Mouse (Mus musculus) layer of hippocampus, adult 11-12 months (tissue): ENCODE results near the gene Zfp819.

Experiments used
- DNase-seq: peaks from one replicate; pipeline ENCODE4 v3.0.0; 2022; ENCODE audit warnings: low spot score

The Zfp819 gene

DNA sequence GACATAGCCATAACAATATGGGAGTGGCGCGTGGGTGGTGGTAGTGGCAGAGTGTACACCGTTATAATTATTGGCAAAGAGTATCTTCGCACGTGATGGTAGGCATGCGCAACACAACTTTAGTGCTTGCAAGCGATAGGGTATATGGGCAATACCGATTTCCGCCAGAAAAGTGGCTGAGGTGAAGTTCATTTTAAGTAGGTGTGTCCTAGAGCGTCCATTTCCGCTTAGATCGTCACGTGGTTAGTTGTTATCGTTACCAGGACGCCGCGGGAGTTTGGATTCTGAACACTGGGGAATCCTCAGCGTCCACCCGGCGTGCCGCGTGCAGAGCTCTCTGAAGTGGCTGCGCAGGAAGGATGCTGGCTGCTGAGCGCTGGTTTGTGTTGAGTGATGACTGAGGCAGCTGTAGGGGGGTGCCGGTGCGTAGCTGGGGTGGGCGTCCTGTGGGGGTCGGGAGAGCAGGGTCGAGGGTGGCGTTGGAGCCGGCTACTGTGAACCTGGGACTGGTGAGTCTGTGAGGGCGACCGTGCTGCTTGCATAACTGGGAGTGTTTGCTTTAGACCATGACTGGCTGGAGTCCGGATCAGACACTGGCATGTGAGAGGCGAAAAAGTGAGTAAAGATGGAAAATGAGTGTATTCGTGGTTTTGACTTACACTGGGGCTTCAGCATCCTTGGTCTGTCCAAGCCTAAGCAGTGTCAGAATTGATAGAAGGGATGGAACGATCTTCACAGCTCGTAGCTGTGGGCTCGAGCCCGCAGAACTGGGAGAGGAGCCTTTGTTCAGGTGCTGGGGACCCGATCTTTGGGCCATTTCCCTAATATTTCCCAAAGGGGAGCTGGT lies at the start of gene Zfp819:
Zfp819 (plus strand) TSS at position 274 of the 847 bp plus-strand sequence.
- peak; percentile 70 for DNase-seq

DNA sequence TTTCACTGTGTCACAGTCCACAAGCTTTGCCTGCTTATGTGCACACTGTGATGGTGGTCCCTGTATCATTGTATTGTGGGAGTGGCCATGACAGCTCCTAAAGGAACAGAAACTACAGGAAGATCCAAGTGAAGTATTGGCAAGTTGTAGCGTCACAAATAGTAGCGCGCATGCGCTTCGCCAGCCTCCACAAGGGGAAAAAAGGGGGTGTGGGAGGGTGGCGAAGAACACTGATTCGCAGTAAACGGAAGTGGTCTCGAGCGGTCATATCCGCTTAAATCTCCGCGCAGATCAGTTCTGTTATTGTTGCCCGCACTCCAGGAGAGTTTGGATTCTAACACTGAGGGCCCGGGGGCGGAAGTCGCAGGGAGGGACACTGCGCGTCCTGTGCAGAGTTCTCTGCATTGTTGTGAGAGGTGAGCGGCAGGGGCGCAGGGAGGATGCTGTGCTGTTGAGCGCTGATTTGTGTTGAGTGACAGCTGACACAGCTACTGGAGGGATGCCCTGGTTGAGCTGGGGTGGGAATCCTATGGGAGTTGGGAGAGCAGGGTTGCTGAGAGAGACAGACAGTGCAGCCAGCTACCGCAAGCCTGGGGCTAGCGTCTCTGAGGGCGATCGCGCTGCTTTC lies 44.8 kb upstream of the Zfp819 start, which contains the start of gene Zfp658:
Zfp658 (plus strand) TSS at position 251 of the 628 bp plus-strand sequence.
- peak; percentile 91 for DNase-seq

DNA sequence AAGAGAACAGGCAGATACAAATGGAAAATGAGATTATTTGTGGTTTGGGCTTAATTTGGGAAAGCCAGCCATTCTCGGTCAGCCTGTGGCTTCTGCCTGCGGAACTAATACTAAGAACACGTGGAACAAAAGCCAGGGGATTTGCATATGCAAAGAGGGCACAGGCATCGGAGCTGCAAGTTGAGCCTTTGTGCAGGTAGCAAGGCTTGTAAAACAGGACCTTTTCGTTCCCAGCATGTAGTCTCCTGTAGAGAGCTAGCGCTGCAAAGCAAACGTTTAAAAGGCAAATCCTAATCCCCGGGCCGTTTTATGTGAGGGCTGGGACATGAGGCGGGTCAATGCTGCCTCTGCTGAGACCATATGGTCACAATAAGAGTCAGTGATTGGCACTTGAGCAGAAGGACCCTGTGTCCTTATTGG lies 44.3 kb upstream of the Zfp819 start:
- no peak for DNase-seq

DNA sequence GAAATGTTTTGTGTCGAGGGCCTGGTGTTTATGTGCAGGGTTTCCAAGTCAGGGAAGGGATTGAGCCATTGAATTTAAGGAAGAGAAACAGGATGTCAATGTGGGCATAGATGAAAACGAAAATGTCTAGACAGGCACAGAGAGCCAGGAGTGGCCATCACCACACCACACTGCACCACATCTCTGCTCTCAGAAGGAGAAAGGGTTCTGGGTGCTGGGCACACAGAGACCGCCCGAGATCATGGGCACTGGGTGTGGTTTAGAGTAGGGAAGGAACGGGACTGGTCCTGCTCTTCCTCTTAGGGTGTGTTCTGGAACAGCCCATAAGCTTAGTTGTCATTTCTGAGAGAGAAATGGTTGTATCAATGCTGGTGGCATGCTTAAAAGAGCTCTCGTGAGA lies 43.7 kb upstream of the Zfp819 start:
- DNase-seq, result no peak

DNA sequence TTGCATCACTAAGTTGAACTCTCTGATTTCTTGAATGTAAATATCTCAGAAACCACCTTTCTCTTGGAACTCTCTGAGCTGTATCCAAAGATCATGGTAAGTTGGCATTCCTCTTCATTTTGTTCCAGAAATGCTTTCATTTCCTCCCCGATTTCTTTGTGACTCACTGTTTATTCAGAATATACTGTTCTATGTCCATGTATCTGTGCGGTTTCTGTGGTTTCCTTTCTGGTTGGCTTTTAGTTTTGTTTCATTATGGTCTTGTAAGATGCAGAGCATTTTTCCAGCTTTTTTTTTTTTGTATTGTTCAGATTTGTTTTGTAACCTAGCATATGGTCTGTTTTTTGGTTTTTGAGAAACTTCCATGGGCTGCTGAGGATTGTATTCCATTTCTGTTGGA lies 35.8 kb upstream of the Zfp819 start:
- DNase-seq, result no peak

DNA sequence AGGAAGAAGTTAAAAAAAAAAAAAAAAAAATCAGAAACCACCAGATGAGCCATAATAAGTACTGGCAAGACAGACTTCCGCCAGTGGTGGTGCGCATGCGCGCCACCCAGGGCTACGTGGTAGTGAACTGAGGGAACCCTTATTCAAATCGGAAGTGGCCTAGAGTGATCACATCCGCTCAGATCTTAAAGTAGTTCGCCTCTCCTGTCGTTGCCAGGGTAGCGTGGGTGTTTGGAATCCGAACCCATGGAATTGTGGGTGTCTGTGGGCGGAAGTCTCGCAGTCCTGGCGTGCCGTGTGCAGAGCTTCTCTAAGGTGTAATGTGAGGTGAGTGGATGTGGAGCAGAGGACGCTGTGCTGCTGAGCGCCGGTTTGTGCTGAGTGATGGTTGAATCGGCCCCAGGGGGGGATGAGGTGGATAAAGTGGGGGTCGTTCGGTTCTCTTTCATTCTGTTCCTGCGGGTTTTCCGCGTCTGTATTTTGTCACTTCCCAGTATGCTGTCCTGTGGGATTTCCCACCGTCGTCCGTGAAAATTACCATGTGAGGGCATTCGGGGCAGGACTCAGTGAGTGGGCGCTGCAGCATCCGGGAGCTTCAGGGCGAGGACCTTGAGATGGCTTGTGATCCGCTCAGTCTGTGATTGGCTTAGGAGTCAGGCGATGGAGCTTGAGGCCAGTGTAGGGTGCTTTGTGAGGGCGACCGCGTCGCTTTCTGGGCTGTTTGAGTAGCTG lies 27.4 kb upstream of the Zfp819 start, which contains the start of gene Zfp719:
Zfp719 (plus strand) TSS at position 171 of the 732 bp plus-strand sequence.
- peak; percentile 94 for DNase-seq

DNA sequence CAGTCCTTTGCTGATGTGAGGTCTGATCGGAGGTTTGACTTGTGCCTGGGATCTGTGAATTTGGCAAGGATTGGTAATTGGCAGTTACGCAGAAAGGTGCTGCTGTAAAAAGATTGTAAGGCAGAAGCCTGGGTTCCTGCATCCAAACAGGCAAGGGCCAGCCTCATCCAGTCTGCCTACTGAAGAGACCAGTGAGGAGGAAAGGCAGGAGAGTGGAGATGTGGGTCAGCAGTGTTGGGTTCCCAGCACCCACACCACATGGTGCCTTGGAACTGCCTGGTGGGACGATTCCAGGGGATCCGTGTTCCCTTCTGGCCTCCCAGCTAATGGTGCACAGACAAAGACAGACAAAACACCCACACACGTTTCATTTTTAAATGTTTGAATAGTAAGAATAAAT lies 26.4 kb upstream of the Zfp819 start:
- DNase-seq, result peak; percentile 26

DNA sequence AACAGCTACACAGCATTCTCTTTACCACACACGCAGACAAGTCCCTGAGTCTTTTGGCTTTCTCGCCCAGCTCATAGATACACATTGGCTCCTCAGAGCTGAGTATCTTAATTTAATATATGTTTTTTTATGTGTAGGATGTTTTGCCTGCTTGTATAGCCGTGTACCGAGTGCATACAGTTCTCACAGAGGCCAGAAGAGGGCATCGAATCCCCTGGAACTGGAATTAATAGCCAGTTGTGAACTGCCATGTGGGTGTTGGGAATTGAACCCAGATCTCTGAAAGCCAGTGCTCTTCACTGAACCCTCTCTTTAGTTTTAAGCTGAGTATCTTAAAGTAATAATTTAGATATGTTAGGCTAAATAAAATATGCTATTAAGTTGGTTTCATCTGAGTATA lies 22.2 kb upstream of the Zfp819 start:
- DNase-seq, result no peak

DNA sequence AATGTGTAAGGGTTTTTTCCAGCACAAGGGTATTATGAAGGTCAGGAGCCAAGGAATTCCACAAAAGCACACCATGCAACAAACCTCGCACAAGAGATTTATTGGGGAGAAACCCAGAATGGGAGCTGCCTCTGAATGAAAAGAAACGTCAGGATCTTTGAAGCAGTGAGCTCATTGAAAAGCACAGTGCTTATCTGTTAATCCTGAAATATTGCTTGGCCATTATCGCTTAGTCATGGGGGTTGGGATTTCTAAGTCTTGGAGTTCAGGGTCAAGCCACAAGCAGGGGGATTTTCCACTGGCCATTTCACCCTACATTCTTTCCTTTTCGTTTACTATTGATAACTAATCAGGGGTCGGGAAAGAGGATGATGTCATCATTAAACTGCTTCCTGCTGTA lies 5.1 kb upstream of the Zfp819 start:
- DNase-seq, result no peak

DNA sequence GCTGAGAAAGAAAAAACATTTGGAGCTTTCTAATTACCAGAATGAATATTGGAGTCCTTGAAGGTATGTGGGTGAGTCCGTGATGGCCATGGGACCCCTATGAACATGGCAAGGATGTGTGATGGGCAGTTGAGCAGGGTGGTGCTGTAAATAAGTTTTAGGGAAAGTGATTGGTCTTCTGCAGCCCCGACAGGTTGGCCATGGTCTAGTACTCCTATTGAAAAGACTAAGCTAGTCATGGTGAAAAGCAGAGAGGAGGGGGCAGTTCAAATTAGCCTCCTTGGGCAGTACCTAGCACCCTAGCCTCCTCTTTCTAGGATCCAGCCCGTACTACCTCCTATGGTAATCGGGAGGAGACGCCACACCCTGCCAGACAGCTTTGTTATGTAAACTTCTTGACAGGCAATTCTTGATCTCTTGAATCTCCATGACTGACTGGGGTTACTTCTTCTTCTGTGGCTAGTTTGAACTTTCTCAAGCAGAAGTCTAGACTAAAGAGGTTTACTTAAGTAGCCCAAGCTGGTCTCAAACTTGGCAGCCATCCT lies 846 bp downstream of the Zfp819 start:
- DNase-seq, result no peak

DNA sequence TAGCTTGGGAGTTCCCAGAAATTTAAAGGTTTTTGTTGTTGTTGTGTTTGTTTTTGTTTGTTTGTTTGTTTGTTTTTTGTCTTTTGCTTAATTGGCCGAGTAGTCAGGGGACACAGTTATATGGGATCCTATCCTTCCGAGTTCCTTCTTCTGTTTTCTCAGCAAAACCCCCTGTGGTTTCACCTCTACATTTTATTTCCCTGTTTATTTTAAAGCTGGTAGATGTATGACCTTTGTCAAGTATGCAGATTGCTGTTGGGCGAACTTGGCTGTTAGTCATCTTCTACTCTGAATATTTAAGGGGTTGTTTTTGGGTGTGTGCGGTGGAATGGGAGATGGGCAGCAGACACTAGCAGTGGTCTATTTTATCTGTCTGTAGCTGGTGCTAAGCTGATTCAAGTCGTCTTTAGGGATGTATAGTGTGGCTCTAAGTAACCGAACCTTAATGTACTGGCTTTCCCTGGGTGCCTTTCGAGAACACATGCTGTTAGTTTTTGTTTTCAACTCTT lies 1.4 kb downstream of the Zfp819 start:
- DNase-seq, result no peak

DNA sequence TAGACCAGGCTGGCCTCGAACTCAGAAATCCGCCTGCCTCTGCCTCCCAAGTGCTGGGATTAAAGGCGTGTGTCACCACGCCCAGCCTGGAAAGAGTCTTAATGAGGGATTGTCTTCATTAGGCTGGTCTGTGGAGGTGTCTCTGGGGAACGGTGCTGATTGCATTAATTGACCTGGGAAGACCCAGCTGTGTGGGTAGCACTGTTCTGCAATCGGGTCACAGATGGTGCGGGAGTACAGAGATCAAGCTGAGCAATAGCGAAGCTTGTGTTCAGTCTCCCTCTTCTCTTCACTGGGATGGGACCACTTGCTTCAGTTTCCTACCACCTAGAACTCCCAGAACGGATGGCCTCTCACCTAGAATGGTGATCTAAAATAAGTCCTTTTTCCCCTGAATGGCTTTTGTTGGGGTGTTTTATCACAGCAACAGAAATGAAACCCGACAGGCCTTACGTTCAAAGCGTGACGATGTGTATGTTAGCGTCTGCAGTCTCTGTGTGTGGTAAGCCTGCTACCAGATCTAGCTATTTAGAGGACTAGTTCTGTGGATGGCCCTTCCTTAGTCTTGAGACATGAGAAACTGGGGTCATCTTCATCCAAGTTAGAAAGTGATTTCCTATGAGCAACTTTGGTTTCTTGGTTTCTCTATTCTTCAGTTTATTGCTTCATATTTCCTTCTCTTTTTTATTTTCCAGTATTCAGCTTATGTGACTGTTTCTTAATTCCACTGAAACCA lies 7.0 kb downstream of the Zfp819 start:
- DNase-seq, result no peak

DNA sequence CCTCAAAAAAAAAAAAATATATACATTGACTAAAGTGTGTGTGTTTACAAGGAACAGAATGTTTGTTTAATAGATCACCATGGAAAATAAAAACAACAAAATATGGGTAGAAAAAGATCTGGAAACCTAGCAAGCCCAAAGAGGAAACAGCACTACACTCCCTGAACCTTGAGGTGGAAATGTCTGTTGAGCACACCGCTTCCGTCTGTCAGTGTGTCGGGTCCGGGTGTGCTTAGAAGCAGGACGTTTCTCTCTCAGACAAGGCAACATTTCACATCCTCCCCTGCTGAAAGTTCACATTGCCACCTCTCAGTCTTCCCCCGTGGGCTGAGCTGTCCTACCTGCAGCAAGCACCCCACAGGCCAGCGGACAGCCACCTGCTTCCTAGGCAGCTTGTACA lies 16.0 kb downstream of the Zfp819 start:
- no peak for DNase-seq

DNA sequence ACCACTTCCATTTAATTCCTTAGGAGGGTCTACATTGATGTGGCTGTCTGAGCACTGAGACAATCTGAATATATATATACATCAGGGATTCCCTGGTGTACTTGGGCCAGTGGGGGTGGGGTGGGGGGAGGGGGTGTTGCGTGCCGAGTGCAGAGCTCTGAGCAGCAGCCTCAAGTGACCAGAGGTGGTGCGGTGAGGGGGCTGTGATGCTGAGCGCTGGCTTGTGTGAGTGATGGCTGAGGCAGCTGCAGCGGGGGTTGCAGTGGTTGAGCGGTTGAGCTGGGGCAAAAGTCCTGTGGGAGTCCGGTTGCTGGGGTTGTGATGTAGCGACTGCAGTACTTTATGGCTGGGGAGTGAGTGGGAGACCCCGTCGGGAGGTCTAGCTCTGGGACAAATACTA lies 16.9 kb downstream of the Zfp819 start:
- DNase-seq, result no peak

DNA sequence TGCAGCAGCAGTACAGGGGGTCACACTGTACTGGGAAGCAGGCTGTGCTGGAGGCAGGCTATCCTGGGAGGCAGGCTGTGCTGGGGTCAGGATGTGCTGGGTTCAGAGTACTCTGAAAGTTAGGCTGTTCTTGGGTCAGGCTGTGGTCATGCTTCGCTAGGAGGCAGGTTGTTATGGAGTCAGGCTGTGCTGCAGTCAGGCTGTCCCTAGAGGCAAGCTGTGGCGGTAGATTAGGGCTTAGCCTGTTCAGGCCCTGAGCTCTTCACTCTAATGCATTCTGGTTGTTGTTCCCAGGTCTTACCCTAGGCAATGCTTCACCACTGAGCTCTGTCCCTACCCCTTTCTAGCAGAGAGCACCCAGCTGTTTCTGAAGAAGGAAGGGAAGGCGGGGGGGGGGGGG lies 18.1 kb downstream of the Zfp819 start:
- no peak for DNase-seq

DNA sequence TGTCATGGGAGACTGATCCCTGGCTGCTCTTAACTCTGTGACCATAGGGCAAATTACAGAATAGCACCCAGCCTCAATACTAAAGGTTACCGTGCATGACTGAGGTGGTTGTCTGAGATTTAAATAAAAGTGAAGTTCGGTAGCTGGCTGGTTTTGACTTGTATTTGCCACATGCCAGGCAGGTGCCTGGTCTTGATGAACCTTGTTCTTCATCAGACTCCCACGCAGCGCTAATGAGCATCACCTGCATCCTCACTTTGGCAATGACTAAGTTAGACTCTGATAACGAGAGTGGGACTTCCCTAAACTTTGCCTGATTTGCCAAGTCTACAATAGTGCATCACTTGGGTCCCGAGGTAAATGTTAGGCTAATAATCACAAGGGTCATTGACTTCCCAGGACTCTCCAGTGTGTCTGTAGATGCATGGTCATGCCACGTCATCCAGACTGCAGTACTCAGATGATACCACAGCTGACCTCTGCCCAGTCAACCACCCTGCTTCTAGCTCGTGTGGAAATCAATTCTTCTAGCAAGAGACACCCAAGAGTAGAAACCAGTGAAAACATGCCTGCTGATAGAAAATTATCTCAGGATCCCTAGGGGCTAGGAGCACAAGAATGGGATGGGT lies 18.9 kb downstream of the Zfp819 start:
- no peak for DNase-seq

DNA sequence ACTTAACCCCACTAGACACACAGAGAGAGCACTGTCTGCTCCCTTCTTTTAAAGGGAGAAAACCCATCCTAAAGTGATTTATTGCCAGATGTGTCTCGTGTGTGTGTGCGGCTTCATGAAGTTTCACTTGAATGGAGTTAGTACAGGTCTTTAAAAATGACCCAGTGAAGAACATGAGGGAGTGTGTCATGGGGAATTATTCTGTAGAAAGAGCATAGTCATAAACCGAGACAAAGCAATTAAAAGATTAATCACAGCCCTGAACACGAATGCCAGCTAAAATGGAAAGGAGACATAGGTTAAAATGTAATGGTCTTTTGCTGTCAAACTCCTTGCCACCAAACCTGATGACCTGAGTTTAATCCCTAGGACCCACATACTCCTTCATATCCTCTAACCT lies 27.0 kb downstream of the Zfp819 start:
- no peak for DNase-seq

DNA sequence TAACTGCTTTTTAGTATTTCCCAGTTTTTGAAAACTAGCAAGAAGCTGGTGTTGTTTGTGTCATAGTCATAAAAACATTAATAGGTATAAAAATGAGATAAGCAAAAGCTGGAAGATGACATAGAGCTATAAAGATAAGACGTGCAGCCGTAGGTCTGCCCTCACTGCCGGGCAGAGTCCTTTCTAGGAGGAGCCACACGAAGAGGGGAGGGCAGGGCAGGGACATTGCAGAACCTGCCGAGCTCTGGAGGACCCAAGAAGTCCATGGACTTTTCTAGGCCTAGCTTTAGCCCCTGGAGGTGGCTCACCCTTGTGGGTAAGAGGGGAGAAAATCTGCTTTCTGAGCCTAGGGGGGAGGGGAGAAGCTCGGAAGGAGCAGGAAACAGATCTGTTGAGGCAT lies 27.5 kb downstream of the Zfp819 start, which contains the start of gene Ceacam18:
Ceacam18 (plus strand) TSS at position 208 of the 400 bp plus-strand sequence.
- DNase-seq, result no peak

DNA sequence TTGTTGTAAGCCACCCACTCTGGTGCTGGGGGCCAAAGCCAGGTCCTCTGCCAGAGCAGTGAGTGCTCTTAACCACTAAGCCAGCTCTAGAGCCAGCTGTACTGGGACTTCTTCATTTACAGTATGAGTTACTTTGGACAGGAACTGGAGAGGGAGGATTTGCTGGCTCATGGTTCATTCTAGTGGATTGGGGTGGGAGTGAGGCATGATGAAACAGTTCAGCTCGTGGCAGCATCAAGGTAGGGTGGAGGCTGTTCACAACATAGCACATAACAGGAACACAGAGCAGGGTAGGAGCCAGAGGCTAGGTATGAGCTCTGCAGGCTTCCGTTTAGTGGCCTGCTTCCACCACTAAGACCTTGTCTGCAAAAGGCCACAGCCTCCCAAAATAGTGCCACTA lies 29.2 kb downstream of the Zfp819 start:
- no peak for DNase-seq

DNA sequence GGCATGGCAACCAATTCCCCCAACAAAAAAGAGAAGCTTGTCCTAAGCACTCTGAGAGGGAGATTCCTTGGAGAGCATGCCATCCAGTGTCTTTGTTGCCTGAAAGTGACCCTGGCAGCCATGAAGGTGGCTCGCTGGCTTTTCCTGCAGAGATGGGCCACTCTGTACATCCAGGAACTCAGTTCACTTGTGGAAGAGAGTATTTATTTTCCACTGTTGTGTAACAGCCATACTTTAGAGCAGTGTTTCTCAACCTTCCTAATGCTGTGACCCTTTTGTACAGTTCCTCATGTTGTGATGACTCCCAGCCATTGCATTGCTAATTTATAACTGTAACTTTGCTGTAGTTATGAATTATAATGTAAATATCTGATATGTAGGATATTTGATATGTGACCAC lies 30.1 kb downstream of the Zfp819 start:
- no peak for DNase-seq

DNA sequence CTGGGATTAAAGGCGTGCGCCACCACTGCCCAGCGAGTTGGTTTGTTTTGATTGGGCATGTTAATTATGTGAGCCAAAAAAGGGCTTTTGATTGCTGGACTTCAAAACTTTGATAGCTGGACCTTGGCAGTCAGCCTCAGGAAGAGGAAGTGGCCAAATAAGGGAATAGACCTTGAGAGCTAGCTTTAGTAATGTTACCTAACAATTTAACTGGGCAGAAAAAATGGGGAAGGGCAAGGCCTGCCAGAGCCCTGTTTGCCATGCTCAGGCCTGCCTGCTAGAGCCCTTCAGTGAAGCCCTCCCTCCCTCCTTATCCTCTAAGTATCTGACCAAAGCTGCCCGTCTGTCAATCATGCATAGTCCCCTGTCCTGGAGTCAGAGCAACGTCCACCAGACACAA lies 35.6 kb downstream of the Zfp819 start:
- no peak for DNase-seq
